Mouse (Mus musculus) liver, postnatal 0 days (tissue): ENCODE results near the gene Sgk1.

Source experiments
- CTCF ChIP-seq: sonication (generic); IDR thresholded peaks from 2 replicates; pipeline ENCODE4 v1.5.1; 2016; ENCODE audit warnings: antibody characterized with exemption, low read depth
- EP300 ChIP-seq: IDR thresholded peaks from 2 replicates; pipeline ENCODE4 v1.6.1; 2016; ENCODE audit warnings: antibody characterized with exemption, low read depth, mild to moderate bottlenecking

- no peak for TF ChIP-seq CTCF
- TF ChIP-seq EP300: no peak
These were observed 33.9 kb upstream of the Sgk1 start for GRCm38 (mm10) chr10:21847931-21848670.
